Comparison of ENCODE assay signal across 8 mouse cellular contexts in the genomic region with DNA sequence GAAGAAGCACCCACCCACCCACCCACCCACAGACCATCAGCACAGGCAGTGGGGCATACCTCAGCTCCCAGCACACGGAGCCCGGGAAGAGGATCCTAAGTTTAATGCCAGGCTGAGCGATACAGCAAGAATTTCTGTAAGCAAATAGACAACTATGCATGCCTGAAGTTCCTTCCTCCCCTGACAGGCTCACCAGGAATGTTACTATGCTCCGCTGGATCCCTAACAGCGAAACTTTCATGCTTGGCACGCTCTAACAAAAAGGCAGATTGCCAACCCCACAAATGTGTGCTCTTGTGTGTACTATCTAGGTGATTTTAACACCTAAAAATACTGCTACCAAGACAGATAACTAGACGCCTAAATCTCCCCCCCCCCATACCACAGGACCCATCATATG. TPM values are rescaled to one million over a fixed set of nuclear protein-coding genes. Genes with fewer than 3 reads are reported as not detected.
A peak's percentile ranks its signal among the peaks of the same experiment; 100 is the strongest.
DNase-seq lines count a peak whose midpoint lies in the region; ATAC-seq and TF ChIP-seq lines count a peak whose summit lies in the region.

No protein-coding gene starts in this region.

- no peak for TF ChIP-seq CTCF in heart, adult 2 months (IDR thresholded peaks at IDR 0.05)
- TF ChIP-seq CTCF in ES-Bruce4 (IDR thresholded peaks at IDR 0.05; ENCODE audit: low read depth, low read length), result no peak

- no peaks in the 10 kb centered on the region for H3K9me3 ChIP-seq in ES-Bruce4 (replicated peaks; ENCODE audit: control insufficient read depth, insufficient read depth, low read length, poor library complexity, severe bottlenecking)
- no peaks in the 10 kb centered on the region for H3K9me3 ChIP-seq in heart, embryonic 16.5 days (replicated peaks; ENCODE audit: control insufficient read depth, low read length)
- no peaks in the 10 kb centered on the region for H3K9me3 ChIP-seq in liver, embryonic 13.5 days (replicated peaks)

- no peak for DNase-seq in heart, adult 2 months
- no peak for DNase-seq in heart, postnatal 14 days
- no peak for DNase-seq in liver, embryonic 13.5 days
- no peak for DNase-seq in B cell, adult 2 months
- DNase-seq in cerebellum, postnatal 25 days, result no peak

- peaks cover 8% of the 10 kb centered on the region for H3K4me1 ChIP-seq in heart, adult 2 months (ENCODE audit: control insufficient read depth, insufficient read depth, low read length)
- no peaks in the 10 kb centered on the region for H3K4me1 ChIP-seq in ES-Bruce4 (ENCODE audit: control insufficient read depth, insufficient read depth, low read length)
- H3K4me1 ChIP-seq in heart, embryonic 16.5 days (ENCODE audit: control insufficient read depth, insufficient read depth, low read length), result peaks cover 14% of the 10 kb centered on the region
- H3K4me1 ChIP-seq in liver, embryonic 13.5 days (replicated peaks), result peaks cover 67% of the 10 kb centered on the region

- H3K4me2 ChIP-seq in heart, embryonic 16.5 days (ENCODE audit: low read depth, low read length), result peak overlapping the region; percentile 55
- peak overlapping the region; percentile 83 for H3K4me2 ChIP-seq in liver, embryonic 13.5 days

- intact Hi-C loops in heart, adult 2 months (cut with DNase I), result no loop called here
- intact Hi-C loops in heart, postnatal 14 days (cut with DNase I), result loop anchor here (1.0 kb wide), 1 partner anchor 20 kb away; no protein-coding TSS in a partner anchor

- TF ChIP-seq EP300 in heart, adult 2 months (IDR thresholded peaks at IDR 0.05; ENCODE audit: insufficient read depth, low read depth, low read length), result no peak
- TF ChIP-seq EP300 in ES-Bruce4 (IDR thresholded peaks at IDR 0.05; ENCODE audit: insufficient read depth, low read depth, low read length), result no peak

- H3K36me3 ChIP-seq in heart, adult 2 months (ENCODE audit: control insufficient read depth, insufficient read depth, low read length), result peaks cover 26% of the 10 kb centered on the region
- H3K36me3 ChIP-seq in ES-Bruce4 (ENCODE audit: control insufficient read depth, insufficient read depth, low read length, poor library complexity, severe bottlenecking), result peaks cover 41% of the 10 kb centered on the region
- peaks cover 26% of the 10 kb centered on the region for H3K36me3 ChIP-seq in heart, embryonic 16.5 days (ENCODE audit: control insufficient read depth, insufficient read depth)
- H3K36me3 ChIP-seq in liver, embryonic 13.5 days, result peaks cover 61% of the 10 kb centered on the region

- H3K27me3 ChIP-seq in heart, adult 2 months (ENCODE audit: control insufficient read depth, insufficient read depth, low read length), result no peaks in the 10 kb centered on the region
- H3K27me3 ChIP-seq in ES-Bruce4 (ENCODE audit: control insufficient read depth, insufficient read depth, low read length, poor library complexity, severe bottlenecking), result no peaks in the 10 kb centered on the region
- no peaks in the 10 kb centered on the region for H3K27me3 ChIP-seq in heart, embryonic 16.5 days (ENCODE audit: control insufficient read depth, insufficient read depth, low read length)
- no peaks in the 10 kb centered on the region for H3K27me3 ChIP-seq in liver, embryonic 13.5 days

- H3K79me2 ChIP-seq in heart, adult 2 months (replicated peaks; ENCODE audit: control insufficient read depth, insufficient read depth, low read length), result no peaks in the 10 kb centered on the region; the same call in none of the 2 replicates

- H3K27ac ChIP-seq in heart, adult 2 months, result peak overlapping the region; percentile 8; the same call in 1 of the 2 replicates
- H3K27ac ChIP-seq in ES-Bruce4 (ENCODE audit: insufficient read depth, low read length), result no peak overlapping the region
- H3K27ac ChIP-seq in heart, embryonic 16.5 days (ENCODE audit: low read length), result peak overlapping the region; percentile 78
- H3K27ac ChIP-seq in liver, embryonic 13.5 days, result no peak overlapping the region

- TF ChIP-seq POLR2A in heart, adult 2 months (IDR thresholded peaks at IDR 0.05; ENCODE audit: insufficient read depth, low read depth, low read length), result no peak
- TF ChIP-seq POLR2A in ES-Bruce4 (IDR thresholded peaks at IDR 0.05; ENCODE audit: insufficient read depth, low read length), result no peak

- peak overlapping the region; percentile 23; the same call in 1 of the 2 replicates for H3K4me3 ChIP-seq in heart, adult 2 months
- H3K4me3 ChIP-seq in ES-Bruce4 (ENCODE audit: low read depth, low read length), result no peak overlapping the region
- peak overlapping the region; percentile 94 for H3K4me3 ChIP-seq in heart, embryonic 16.5 days (ENCODE audit: low read length)
- peak overlapping the region; percentile 97 for H3K4me3 ChIP-seq in liver, embryonic 13.5 days (replicated peaks)

- H3K9ac ChIP-seq in heart, adult 2 months (ENCODE audit: low read depth, low read length), result 0 out of 2 replicates have a peak overlapping the region, but pooled peaks have one; percentile 16
- H3K9ac ChIP-seq in ES-Bruce4 (ENCODE audit: low read depth, poor library complexity, severe bottlenecking), result 0 out of 2 replicates have a peak overlapping the region, but pooled peaks have one; percentile 46
- H3K9ac ChIP-seq in heart, embryonic 16.5 days (ENCODE audit: low read length), result 0 out of 2 replicates have a peak overlapping the region, but pooled peaks have one; percentile 35
- peak overlapping the region; percentile 100 for H3K9ac ChIP-seq in liver, embryonic 13.5 days

- ATAC-seq in heart, embryonic 16.5 days (replicated peaks; ENCODE audit: extremely low read depth, insufficient read depth, low FRiP score), result 0 out of 2 replicates have a peak, but pooled peaks have one; percentile 2
- no peak for ATAC-seq in liver, embryonic 13.5 days (ENCODE audit: low read depth)
- no peak for ATAC-seq in cerebellum, adult (ENCODE audit: insufficient number of reproducible peaks, low FRiP score, low TSS enrichment)

- WGBS in heart, adult 2 months, result 8% methylated on average over 7 of the region's 7 CpGs
- 18% methylated on average over 7 of the region's 7 CpGs for WGBS in heart, embryonic 16.5 days
- WGBS in liver, embryonic 13.5 days (ENCODE audit: insufficient replicate concordance), result 72% methylated on average over 7 of the region's 7 CpGs

RNA-seq across cellular contexts. Expression of a gene that starts 13.8 kb away (rescaled TPM):
- 10 to 100 TPM; 39.8 to 40.1 TPM for total RNA-seq in heart, adult 2 months (2021)
- 13.9 and 26.2 TPM in 2 replicates for polyA plus RNA-seq in heart, adult 2 months (2012; rRNA removed)
- total RNA-seq in heart, postnatal 14 days (2021), result 10 to 100 TPM; 54.4 to 60.4 TPM
- polyA plus RNA-seq in ES-Bruce4 (2011; ENCODE audit: insufficient read depth, insufficient read length, low read depth, missing spikeins), result 259 and 265 TPM in 2 replicates
- polyA plus RNA-seq in heart, embryonic 16.5 days (2015; fragmentation: Nextera tagmentation; extraction: Ambion mirVana), result 148 and 153 TPM in 2 replicates
- 131 and 169 TPM in 2 replicates for polyA plus RNA-seq in liver, embryonic 13.5 days (2015; fragmentation: Nextera tagmentation; extraction: Ambion mirVana)

RNA-seq across cellular contexts. Expression of a gene that starts 43.5 kb away (rescaled TPM):
- total RNA-seq in heart, adult 2 months (2021), result 1,000 to 10,000 TPM; 2,279 to 2,697 TPM
- 1,459 and 1,712 TPM in 2 replicates for polyA plus RNA-seq in heart, adult 2 months (2012; rRNA removed)
- total RNA-seq in heart, postnatal 14 days (2021), result 1,000 to 10,000 TPM; 2,379 to 2,461 TPM
- polyA plus RNA-seq in ES-Bruce4 (2011; ENCODE audit: insufficient read depth, insufficient read length, low read depth, missing spikeins), result 550 and 557 TPM in 2 replicates
- 1,186 and 1,208 TPM in 2 replicates for polyA plus RNA-seq in heart, embryonic 16.5 days (2015; fragmentation: Nextera tagmentation; extraction: Ambion mirVana)
- 283 and 285 TPM in 2 replicates for polyA plus RNA-seq in liver, embryonic 13.5 days (2015; fragmentation: Nextera tagmentation; extraction: Ambion mirVana)

Comparison
In these comparisons a context has a peak if more than half of its experiments do, and no peak if none do; other contexts are left out.
1. H3K27ac ChIP-seq: peak in heart, adult 2 months (single experiment) and heart, embryonic 16.5 days (single experiment); none in ES-Bruce4 (single experiment) and liver, embryonic 13.5 days (single experiment).
2. H3K9ac ChIP-seq: peak in every context shown above with its lines; median percentile 100 in liver, embryonic 13.5 days; 46 in ES-Bruce4; 35 in heart, embryonic 16.5 days; 16 in heart, adult 2 months.